In the genomic region with DNA sequence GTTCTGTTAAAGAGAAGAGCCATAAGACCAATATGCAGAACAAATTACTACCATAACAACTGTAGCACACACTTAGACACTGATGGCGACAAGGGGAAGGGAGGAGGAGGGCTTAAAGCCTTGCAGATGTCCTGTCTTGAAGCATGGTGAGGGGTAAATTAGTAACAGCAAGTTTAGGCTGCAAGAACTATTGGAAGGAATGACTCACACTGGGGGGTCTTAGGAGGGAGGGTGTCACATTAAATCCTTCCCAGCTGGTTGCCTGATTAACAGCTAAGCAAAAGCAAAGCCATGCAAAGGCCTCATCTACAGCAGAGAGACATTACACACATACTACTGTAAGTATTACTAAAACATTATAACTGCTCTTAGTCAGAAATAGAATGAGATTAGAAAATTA, we compare ENCODE assay signal across 23 mouse cellular contexts. TPM values are rescaled to one million over a fixed set of nuclear protein-coding genes. Genes with fewer than 3 reads are reported as not detected.
"Had no signal": no experiment of that assay in that cellular context is flagged by ENCODE, and none has a peak within 500 bp of the region (broad histone marks: within the 10 kb centered on the region; RNA-seq: fewer than 3 reads in every experiment).

No protein-coding gene starts in this region.

- H3K9me3 ChIP-seq: liver, embryonic 13.5 days; midbrain, embryonic 13.5 days; neural tube, embryonic 12.5 days had no signal

- H3K9ac ChIP-seq: liver, embryonic 13.5 days; liver, postnatal 0 days; midbrain, embryonic 13.5 days; neural tube, embryonic 12.5 days had no signal

- H3K36me3 ChIP-seq: midbrain, embryonic 13.5 days; neural tube, embryonic 12.5 days had no signal

- DNase-seq: kidney, adult 8-10 months; kidney, postnatal 4 days; liver; liver, embryonic 13.5 days; liver, postnatal 0 days; lung, postnatal 36 days; retina, postnatal 1 day; right cerebral cortex, postnatal 4 days; spleen, adult 18-20 months; thymus, adult 2 months; thymus, postnatal 25 days had no signal

- H3K4me2 ChIP-seq: liver, embryonic 13.5 days; midbrain, embryonic 13.5 days; neural tube, embryonic 12.5 days had no signal

- H3K27ac ChIP-seq: layer of hippocampus, adult 2 months; liver, embryonic 13.5 days; midbrain, embryonic 13.5 days; neural tube, embryonic 12.5 days had no signal

- H3K27me3 ChIP-seq: liver, embryonic 13.5 days; midbrain, embryonic 13.5 days; neural tube, embryonic 12.5 days had no signal

- ATAC-seq: liver, postnatal 0 days; midbrain, embryonic 13.5 days had no signal

- H3K4me3 ChIP-seq: layer of hippocampus, adult 2 months; liver, embryonic 13.5 days; midbrain, embryonic 13.5 days; neural tube, embryonic 12.5 days had no signal

- H3K4me1 ChIP-seq: liver, embryonic 13.5 days; midbrain, embryonic 13.5 days; neural tube, embryonic 12.5 days had no signal

RNA-seq across cellular contexts. Expression of gene Foxd4, which starts 28.0 kb away (rescaled TPM):
- total RNA-seq: layer of hippocampus, adult 2 months; layer of hippocampus, postnatal 10 days; left cerebral cortex, postnatal 14 days; midbrain, postnatal 0 days had no signal
- polyA plus RNA-seq: kidney, embryonic 16.5 days; limb, embryonic 11.5 days; liver, embryonic 13.5 days; lung, embryonic 16.5 days; midbrain, postnatal 0 days; neural tube, embryonic 12.5 days; stomach, embryonic 14.5 days; testis, adult 2 months; thymus, adult 2 months; urinary bladder, adult 2 months had no signal
